Mouse (Mus musculus): ENCODE results near the gene Zfp715. TPM values are rescaled to one million over a fixed set of nuclear protein-coding genes. Genes with fewer than 3 reads are reported as not detected.

The Zfp715 gene
- polyA plus RNA-seq (2012; rRNA removed; ENCODE audit: low replicate concordance) = 0.32 and 0.33 TPM in 2 replicates

DNA sequence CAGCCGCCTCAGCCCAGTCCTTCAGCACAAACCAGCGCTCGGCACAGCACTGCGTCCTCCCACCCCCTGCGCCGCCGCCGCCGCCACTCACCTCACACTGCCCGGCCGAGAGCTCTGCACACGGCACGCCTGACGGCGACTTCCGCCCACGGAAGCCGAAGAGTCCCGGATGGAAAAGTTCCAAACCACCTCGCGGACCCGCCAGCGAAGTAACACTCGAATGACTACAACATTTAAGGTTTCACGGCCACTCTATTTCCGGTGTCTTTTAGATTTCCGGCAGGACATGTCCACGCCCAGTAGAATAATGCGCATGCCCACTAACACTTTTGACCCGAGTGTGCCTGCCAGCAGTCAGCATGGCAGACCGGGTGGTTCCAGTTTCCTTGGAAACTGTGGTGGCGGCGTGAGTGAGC is at the start of gene Zfp715:
Gene Zfp715 (minus strand): TSS at position 282 of the 416 bp plus-strand sequence.

DNA sequence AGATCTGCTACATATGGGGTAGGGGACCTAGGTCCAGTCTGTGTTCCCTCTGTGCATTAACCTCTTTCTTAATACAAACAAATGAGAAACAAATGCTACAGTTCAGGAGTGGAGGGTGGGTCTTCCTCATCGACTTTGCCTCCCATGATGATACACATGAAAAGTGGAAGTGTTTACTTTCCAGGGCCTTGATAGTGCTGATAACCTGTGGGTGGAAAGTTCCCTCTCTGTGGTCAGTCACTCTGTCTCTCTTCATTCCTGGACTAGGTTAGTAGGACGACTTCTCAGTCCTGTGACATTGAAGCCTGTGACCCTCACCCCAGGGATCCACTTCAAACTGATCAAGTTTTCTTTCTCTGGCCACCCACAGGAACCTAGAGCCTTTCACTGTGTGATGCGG is 38.1 kb upstream of the Zfp715 start, which contains the start of gene Siglecf:
Gene Siglecf (plus strand): TSS at position 188 of the 400 bp plus-strand sequence.

Other genes with a start within 250 kb of the Zfp715 start
- gene Zfp936, start 199.1 kb downstream of the Zfp715 start, polyA plus RNA-seq (2012; rRNA removed; ENCODE audit: low replicate concordance) = not detected in 2 replicates
- 2.5 and 2.7 TPM in 2 replicates for gene Siglecf, start 38.0 kb upstream of the Zfp715 start, polyA plus RNA-seq (2012; rRNA removed; ENCODE audit: low replicate concordance)
- 1.4 and 6.1 TPM in 2 replicates for gene Siglecg, start 94.9 kb upstream of the Zfp715 start, polyA plus RNA-seq (2012; rRNA removed; ENCODE audit: low replicate concordance)
- not detected in 2 replicates for gene Lim2, start 114.4 kb upstream of the Zfp715 start, polyA plus RNA-seq (2012; rRNA removed; ENCODE audit: low replicate concordance)
- gene Nkg7, start 123.8 kb upstream of the Zfp715 start, polyA plus RNA-seq (2012; rRNA removed; ENCODE audit: low replicate concordance) = 7.4 and 37.4 TPM in 2 replicates
- not detected in 2 replicates for gene Cldnd2, start 127.5 kb upstream of the Zfp715 start, polyA plus RNA-seq (2012; rRNA removed; ENCODE audit: low replicate concordance)
- 33.2 and 35.1 TPM in 2 replicates for gene Etfb, start 130.8 kb upstream of the Zfp715 start, polyA plus RNA-seq (2012; rRNA removed; ENCODE audit: low replicate concordance)
- 0.16 TPM in 1 of 2 replicates, not detected in the other for gene Gm45233, start 130.8 kb upstream of the Zfp715 start, polyA plus RNA-seq (2012; rRNA removed; ENCODE audit: low replicate concordance)
- gene Vsig10l, start 149.9 kb upstream of the Zfp715 start, polyA plus RNA-seq (2012; rRNA removed; ENCODE audit: low replicate concordance) = 2.7 and 3.0 TPM in 2 replicates
- gene Iglon5, start 176.8 kb upstream of the Zfp715 start, polyA plus RNA-seq (2012; rRNA removed; ENCODE audit: low replicate concordance) = 1.6 and 1.9 TPM in 2 replicates
- not detected in 2 replicates for gene 4931406B18Rik, start 192.6 kb upstream of the Zfp715 start, polyA plus RNA-seq (2012; rRNA removed; ENCODE audit: low replicate concordance)
- 1.4 and 3.5 TPM in 2 replicates for gene Cd33, start 231.1 kb upstream of the Zfp715 start, polyA plus RNA-seq (2012; rRNA removed; ENCODE audit: low replicate concordance)
- 0.15 TPM in 2 replicates for gene Zfp658, start 249.0 kb upstream of the Zfp715 start, polyA plus RNA-seq (2012; rRNA removed; ENCODE audit: low replicate concordance)

Data from duodenum, adult 2 months (tissue).